Mouse (Mus musculus): ENCODE results near the gene Ift80.
"Not testable (repeated sequence)": the region's sequence is repeated elsewhere in the genome, so short reads cannot be mapped to it uniquely, and the experiment has no call there.

Gene Ift80

DNA sequence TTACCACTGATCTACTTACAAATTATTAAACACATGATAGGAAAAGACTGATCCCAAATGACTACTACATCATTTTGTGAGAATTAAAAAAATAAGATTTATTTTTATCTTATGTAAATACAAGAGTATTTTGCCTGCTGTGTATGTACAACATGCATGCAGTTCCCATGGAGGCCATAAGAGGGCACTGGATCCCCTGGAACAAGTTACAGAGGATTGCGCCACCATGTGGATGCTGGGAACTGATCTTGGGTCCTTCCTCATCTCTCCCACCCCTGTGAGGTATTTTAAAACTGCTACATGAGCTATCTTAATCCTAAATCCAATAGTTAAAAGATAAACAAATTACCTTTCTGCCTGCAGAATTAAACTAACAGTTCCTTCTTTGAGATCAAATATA lies 68.9 kb downstream of the Ift80 start:
- DNase-seq (ENCODE audit: low read depth, low spot score) = peak; percentile 60

DNA sequence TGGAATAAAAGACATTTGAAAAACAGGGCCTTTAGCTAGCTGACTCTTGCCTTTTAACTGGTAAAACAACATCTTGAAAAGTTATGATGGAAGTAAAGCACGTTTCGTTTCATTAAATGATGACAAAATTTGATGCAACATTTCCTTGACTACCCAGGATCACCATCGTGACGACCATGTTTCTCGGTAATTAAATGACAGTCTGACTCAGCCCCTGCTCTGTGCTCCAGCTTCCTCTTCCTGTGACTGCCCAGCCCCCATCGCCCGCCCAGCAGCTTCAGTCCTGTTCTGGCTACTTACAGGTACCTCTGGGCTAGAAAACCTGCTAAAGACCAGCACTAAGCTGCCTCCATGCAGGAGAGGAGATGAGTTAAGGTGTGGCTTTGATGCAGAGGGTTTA lies 70.1 kb downstream of the Ift80 start:
- DNase-seq (ENCODE audit: low read depth, low spot score) = no peak

DNA sequence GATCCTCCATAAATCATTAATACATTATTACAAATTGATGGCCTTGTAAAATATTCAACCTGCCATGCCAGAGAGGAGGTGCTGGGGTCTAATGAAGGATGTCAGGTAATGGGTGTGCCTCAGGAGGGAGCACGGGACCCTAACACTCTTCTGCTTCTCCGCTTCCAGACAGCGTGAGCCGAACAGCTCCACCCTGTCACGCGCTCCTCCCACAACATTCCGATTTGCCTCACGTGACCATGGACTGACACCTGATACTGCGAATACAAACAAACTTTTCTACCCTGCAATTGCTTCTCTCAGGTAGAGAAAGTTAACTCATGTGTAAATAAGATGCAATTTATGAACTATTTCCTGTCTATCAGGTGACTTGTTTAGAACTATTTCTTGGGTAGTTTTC lies 75.8 kb downstream of the Ift80 start:
- no peak for DNase-seq (ENCODE audit: low read depth, low spot score)

DNA sequence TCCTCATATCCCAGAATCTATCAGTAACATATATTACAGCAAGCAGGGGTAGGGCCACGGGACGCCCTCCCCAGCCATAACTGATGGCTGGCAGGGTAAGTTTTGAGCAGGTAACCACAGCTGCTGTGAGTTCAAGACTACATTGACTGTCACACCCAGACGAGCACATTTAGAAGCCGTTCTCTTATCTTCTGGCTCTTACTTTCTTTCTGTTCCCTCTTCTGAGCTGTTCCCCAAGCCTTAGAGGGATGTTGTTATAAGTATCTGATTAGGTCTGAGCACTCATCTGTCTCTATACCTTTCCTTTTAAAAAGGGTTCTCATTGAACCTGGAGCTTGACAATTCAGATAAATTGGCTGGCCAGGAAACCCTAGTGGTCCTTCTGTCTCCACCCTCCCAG lies 96.9 kb downstream of the Ift80 start:
- DNase-seq (ENCODE audit: low read depth, low spot score) = no peak

DNA sequence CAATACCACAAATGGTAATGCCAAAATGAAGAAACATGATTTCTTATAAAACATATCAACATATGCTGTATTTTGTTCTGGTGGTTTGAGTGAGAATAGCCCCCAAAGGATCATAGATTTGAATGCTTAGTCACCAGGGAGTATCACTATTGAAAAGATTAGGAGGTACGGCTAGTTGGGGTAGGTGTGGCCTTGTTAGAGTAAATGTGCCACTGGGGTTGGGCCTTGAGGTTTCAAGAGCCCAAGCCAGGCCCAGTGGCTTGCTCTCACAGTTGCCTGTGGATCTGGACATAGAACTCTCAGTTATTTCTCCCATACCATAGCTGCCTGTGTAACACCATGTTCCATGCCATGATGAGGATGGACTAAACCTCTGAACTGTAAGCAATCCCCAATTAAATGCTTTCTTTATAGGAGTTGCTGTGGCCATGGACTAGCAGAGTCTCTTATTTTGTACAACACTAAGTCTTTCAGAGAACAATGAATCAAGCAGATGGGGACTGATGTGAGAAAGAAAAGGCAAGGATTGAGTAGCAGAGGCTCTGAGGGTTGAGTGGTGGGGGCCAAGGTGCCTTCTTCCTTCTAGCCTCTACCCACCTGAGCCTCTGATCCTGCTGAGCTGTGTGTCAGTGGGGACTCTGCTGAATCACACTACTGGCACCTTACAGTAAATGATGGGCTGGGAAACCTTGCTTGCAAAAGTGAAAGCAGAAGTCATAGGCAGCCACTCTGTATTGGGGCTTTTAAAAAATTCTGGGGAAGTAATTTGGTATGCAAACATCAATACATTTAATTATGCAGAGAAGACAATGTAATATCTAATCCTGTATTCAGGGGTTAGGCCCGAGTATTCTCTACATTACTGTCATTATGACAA lies 99.2 kb downstream of the Ift80 start:
- DNase-seq (ENCODE audit: low read depth, low spot score) = no peak

DNA sequence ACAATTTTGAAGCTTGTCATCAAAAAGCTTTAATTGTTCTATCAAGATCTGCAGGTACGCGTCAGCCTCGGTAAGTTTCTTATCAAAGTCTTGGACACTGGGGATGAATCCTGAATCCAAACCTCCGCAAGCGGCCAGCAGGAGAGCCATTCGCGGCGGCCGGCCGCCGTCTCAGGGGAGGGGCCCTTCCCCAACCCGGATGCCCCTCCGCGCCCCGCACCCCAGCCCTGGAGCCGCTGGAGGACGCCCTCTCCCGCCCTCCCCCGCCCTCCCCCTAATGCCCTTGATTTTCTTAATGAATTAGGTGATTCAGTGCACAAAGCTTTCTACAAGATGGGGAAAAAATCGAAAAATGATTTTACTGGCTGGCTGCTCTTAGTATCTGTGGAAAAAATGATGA lies 101.7 kb downstream of the Ift80 start:
- not testable (repeated sequence) for DNase-seq (ENCODE audit: low read depth, low spot score)

DNA sequence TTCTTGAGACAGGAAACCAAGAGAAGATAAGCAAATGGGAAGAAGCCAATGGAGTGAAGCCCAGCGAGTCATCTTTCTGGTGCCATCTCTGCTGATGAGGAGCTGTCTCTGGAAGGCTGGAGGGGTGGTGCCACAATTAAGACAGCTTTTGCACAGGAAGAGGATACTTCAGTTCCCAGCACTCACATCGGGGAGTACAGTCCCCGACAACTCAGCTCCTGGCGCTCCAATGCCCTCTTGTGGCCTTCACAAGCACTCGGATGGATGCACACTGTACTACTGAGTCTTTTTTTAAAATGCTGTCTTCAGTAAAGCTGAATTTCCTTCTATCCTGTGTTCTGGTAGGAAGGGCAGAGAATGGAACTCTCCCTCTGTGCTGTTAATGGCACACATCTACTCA lies 107.2 kb downstream of the Ift80 start:
- no peak for DNase-seq (ENCODE audit: low read depth, low spot score)

DNA sequence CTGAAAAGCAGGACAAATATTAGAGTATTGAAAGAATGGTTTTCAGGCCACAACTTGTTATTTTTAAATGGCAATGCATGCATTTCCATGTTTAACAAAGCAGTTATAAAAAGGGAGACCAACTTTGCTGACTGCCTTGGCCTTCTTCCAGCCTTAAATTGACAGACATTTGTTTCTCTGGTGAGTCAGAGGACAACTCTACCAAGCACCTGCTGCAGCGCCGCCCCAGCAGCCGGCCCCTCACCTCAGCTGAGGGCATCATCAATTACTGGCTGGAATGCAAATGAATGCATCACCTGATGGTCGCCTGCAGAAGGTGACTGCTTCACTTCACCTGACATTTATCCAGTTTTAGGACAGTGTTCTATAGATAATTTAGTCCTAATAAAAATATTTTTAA lies 108.9 kb downstream of the Ift80 start:
- DNase-seq (ENCODE audit: low read depth, low spot score) = no peak

DNA sequence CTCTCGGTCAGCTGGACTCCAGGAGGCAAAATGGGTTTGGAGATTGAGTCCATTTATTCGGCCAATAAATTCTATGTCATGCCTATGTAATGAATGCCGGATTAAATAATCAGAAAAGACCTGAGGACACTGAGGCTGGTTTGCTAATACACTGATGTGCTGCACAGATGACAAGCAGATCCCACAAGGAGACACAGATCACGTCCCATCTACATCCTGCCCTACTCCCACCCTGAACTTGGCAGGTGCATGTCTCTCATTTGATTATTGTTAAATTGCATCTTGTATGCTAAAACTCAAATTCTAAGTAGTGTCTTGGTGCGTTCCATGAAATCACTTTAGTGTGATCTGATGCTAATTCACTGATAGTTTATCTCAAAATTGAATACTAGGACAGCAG lies 117.5 kb downstream of the Ift80 start:
- DNase-seq (ENCODE audit: low read depth, low spot score) = no peak

DNA sequence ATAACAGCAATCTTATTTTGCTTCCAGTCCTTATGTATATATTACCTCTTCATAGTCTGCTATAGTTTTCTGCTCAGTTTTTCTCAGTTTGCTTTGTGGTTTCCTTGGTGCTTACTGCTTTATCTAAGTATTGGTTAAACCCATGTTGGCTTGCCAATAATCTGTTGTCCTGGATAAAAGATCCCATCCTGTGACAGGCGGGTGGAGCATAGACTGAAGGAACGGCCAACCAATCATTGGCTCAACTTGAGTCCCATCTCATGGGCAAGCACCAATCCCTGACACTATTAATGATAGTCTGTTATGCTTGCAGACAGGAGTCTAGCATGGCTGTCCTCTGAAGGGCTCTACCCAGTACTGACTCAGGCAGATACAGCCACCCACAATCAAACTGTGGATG lies 130.3 kb downstream of the Ift80 start:
- DNase-seq (ENCODE audit: low read depth, low spot score) = no peak

DNA sequence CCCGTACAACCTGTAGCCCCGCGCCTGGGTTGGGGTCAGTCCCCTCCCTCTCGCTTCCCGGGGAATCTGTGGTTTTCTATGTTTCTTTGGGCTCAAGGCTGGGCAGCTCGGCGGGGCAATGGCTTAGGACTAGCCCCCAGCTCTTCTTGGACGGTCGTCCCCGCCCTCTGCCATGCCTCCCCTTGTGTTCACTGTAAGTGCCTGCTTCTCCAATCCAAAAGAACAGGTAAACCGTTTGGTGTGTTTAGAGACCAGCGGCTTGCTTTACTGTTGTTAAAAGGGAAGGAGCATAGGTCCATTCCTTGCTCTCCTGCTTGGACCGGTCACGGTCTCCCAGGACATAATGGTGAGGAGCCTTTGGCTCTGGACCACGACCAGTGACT lies 133.8 kb downstream of the Ift80 start:
- no peak for DNase-seq (ENCODE audit: low read depth, low spot score)

DNA sequence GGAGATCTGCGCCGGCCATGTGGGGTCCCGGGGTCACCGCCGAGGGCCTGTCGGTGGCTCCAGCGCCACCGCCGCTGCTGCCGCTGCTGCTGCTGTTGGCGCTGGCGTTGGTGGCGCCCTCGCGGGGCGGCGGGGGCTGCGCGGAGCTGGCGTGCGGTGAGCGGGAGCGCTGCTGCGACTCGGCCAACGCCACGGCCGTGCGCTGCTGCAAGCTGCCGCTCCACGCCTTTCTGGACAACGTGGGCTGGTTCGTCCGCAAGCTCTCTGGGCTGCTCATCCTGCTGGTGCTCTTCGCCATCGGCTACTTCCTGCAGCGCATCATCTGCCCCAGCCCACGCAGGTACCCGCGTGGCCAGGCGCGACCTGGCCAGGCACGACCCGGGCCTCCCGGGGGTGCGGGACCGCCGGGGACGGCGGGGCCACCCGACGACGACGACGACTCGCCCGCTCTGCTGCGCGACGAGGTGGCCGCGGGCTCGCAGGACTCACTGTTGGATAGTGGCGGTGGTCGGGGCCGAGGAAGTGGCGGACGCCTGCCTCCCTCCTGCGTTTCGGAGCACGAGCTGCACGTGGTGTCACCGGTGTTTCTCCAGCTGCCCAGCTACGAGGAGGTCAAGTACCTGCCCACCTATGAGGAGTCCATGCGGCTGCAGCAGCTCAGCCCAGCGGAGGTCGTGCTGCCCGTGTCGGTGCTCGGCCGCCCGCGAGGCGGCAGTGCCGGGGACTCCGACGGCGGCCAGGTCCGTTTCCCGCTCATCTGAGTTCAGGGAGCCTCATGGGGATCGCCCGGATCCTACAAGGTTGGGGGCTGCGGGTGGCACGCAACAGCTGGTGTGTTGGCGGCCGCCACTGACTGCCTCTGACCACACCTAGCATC lies 134.4 kb downstream of the Ift80 start:
- no peak for DNase-seq (ENCODE audit: low read depth, low spot score)

DNA sequence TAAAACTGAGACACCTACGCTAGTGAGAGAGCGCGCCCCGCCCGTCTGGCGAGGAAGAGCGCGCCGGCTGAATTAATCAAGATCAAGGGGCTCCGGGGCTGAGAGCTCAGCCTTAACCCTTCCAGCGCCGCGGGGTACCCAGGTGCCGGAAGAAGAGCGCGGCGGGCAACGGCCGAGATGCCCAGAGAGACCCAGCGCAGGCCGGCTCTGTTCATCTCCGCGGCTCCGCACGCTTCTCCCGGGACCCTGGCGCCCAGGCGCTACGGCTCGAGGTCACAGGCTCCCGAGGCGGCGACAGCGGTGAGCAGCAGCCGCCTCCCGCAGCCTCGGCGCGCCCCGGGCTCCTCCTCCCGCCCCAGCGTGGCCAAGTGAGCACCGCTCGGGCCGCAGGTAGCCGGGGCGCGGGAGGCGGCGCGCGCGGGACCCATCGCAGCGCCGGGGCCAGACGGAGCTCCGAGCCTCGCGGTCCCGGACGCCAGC lies 135.1 kb downstream of the Ift80 start, which contains the start of gene 1110032F04Rik:
TSS of gene 1110032F04Rik (plus strand) at position 376 of the 480 bp plus-strand sequence.
- DNase-seq (ENCODE audit: low read depth, low spot score) = no peak

DNA sequence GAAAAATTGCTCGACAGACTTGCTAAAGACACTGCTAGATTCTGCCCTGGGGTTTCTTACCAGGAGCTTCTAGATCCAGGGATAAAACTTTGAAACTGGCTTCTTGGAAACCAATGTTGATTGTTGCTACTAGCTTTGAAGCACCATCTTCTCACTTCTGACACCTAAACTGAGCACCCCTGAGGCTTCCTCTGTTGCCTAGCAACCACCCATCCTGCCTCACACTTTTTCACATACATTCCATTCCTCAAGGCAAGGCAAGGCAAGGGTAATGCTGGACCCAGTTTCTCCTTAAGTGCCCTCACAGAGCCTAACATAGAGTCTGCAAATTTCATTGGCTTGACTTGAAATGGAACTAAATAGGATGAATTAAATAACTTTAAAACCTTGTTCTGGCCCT lies 152.0 kb downstream of the Ift80 start:
- no peak for DNase-seq (ENCODE audit: low read depth, low spot score)

DNA sequence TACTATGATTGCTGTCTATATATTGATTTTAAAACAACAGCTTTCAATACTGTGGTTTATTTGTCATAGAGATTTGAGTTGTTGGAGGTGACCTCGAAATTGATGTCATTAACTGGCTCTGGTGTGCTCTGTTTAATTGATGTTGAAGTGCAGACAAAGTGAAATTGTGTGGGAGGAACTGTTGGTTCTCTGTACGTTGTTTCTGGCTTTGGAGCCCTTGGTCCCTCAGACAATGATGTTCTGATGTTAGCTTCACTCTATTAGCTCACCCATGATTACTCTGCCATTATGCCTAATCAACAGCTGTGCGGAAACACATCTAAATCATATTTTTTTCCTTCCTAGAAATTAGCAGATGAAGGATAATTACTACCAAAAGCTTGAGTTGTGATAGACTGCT lies 156.0 kb downstream of the Ift80 start:
- no peak for DNase-seq (ENCODE audit: low read depth, low spot score)

DNA sequence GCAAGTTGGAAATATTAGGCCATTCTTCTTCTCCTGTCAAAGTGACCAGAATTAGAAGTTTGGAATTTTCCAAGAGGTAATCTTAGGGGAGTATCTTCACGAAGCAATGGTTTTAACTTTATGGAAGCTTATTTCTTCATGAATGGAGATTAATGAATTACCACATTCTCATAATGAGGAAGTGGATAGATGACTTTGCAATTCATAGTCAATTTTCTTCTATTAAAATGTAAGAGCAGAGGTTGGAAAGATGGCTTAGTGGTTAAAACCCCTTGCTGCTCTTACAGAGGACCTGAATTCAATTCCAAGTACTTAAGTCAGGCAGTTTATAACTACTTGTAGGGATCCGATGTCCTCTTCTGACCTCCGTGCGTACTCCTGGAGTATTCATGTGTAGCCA lies 160.3 kb downstream of the Ift80 start:
- DNase-seq (ENCODE audit: low read depth, low spot score) = no peak

Measured in 3T3-L1 (cell line).